In the genomic region with DNA sequence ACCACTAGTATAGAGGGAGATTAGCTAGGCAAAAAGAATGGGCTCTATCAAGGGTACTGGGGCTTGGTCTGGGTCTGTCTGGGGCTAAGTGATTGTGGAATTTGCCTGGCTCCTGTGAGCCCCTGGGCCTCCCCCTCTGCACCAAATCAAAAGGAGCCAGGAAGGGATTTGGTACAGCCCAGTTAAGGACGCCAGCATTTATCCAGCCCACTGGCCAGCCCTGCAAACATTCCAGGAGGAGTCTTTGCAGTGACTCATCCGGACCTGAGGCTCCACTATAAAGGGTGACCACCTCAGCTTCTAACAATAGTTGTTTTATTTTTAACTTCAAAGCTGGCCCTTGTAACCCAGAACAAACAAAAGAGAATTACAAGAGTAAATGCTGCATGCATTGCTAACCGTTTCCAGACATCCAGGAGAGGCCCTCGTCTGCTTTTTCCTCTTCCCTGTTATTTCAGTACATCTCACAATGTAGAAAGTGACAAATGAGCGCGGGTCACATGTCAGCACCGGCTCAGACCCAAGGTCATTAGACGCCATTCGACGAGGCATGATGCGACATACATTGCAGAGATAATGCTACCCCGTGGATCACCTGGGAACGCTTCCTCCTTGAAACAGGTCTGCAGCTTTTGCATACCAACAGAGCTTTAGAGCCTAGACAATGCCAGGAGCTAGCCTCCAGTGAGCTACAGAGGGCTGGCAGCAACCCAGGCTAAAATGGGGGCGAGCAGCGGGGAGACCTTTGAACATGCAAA, we compare ENCODE assay signal across 8 mouse cellular contexts.
DNase-seq lines count a peak whose midpoint lies in the region; ATAC-seq and TF ChIP-seq lines count a peak whose summit lies in the region.

No protein-coding gene starts in this region.

- peaks cover 2% of the 10 kb centered on the region for H3K36me3 ChIP-seq in heart, adult 2 months (ENCODE audit: control insufficient read depth, insufficient read depth, low read length)
- H3K36me3 ChIP-seq in intestine, embryonic 16.5 days (ENCODE audit: control insufficient read depth, insufficient read depth, low read length) = no peaks in the 10 kb centered on the region
- no peaks in the 10 kb centered on the region for H3K36me3 ChIP-seq in midbrain, embryonic 11.5 days (ENCODE audit: control insufficient read depth, insufficient read depth, low read length)

- intact Hi-C loops in heart, adult 2 months (cut with DNase I) = loop anchor here (5.0 kb wide), 1 partner anchor 142 kb away; no protein-coding TSS in a partner anchor

- H3K9me3 ChIP-seq in intestine, embryonic 16.5 days (ENCODE audit: control insufficient read depth, low read length) = no peaks in the 10 kb centered on the region
- H3K9me3 ChIP-seq in midbrain, embryonic 11.5 days (ENCODE audit: control insufficient read depth, low read length) = no peaks in the 10 kb centered on the region

- 26% methylated on average over 15 of the region's 15 CpGs for WGBS in heart, adult 2 months
- WGBS in intestine, embryonic 16.5 days = 41% methylated on average over 15 of the region's 15 CpGs
- WGBS in midbrain, embryonic 11.5 days = 47% methylated on average over 15 of the region's 15 CpGs

- ATAC-seq in intestine, embryonic 16.5 days = peak; percentile 46; the same call in 1 of the 2 replicates
- ATAC-seq in midbrain, embryonic 11.5 days (ENCODE audit: low FRiP score) = no peak

- H3K9ac ChIP-seq in heart, adult 2 months (ENCODE audit: low read depth, low read length) = no peak overlapping the region
- H3K9ac ChIP-seq in intestine, embryonic 16.5 days (ENCODE audit: low read depth, low read length) = no peak overlapping the region
- H3K9ac ChIP-seq in midbrain, embryonic 11.5 days (ENCODE audit: low read length) = no peak overlapping the region

- no peak for TF ChIP-seq CTCF in heart, adult 2 months (IDR thresholded peaks at IDR 0.05)

- no peak overlapping the region for H3K4me2 ChIP-seq in intestine, embryonic 16.5 days (ENCODE audit: low read depth, low read length)
- no peak overlapping the region for H3K4me2 ChIP-seq in midbrain, embryonic 11.5 days

- peak overlapping the region; percentile 81 for H3K27ac ChIP-seq in heart, adult 2 months
- no peak overlapping the region for H3K27ac ChIP-seq in intestine, embryonic 16.5 days (ENCODE audit: low read length)
- H3K27ac ChIP-seq in midbrain, embryonic 11.5 days (ENCODE audit: low read depth, low read length) = no peak overlapping the region

- no peaks in the 10 kb centered on the region; the same call in 1 of the 2 replicates for H3K79me2 ChIP-seq in heart, adult 2 months (replicated peaks; ENCODE audit: control insufficient read depth, insufficient read depth, low read length)

- H3K4me1 ChIP-seq in heart, adult 2 months (ENCODE audit: control insufficient read depth, insufficient read depth, low read length) = peaks cover 7% of the 10 kb centered on the region
- H3K4me1 ChIP-seq in intestine, embryonic 16.5 days (ENCODE audit: control insufficient read depth, insufficient read depth, low read length) = no peaks in the 10 kb centered on the region
- no peaks in the 10 kb centered on the region for H3K4me1 ChIP-seq in midbrain, embryonic 11.5 days (ENCODE audit: control insufficient read depth, insufficient read depth, low read length)

- no peaks in the 10 kb centered on the region for H3K27me3 ChIP-seq in heart, adult 2 months (ENCODE audit: control insufficient read depth, insufficient read depth, low read length)
- H3K27me3 ChIP-seq in intestine, embryonic 16.5 days (replicated peaks; ENCODE audit: control insufficient read depth, insufficient read depth, low read length) = no peaks in the 10 kb centered on the region
- no peaks in the 10 kb centered on the region for H3K27me3 ChIP-seq in midbrain, embryonic 11.5 days (ENCODE audit: control insufficient read depth, insufficient read depth, low read length)

- peak overlapping the region; percentile 5; the same call in 1 of the 2 replicates for H3K4me3 ChIP-seq in heart, adult 2 months
- no peak overlapping the region for H3K4me3 ChIP-seq in intestine, embryonic 16.5 days (ENCODE audit: low read length)
- no peak overlapping the region for H3K4me3 ChIP-seq in midbrain, embryonic 11.5 days (ENCODE audit: low read depth, low read length)

- TF ChIP-seq EP300 in heart, adult 2 months (IDR thresholded peaks at IDR 0.05; ENCODE audit: insufficient read depth, low read depth, low read length) = 0 out of 2 replicates have a peak, but pooled peaks have one; percentile 12

- DNase-seq in kidney, postnatal 14 days = peak; percentile 47
- no peak for DNase-seq in kidney, postnatal 4 days
- DNase-seq in adrenal gland, postnatal 36 days = peak; percentile 62 to 63
- DNase-seq in heart, adult 2 months = peak in 1 of 2 experiments; percentile 62
- DNase-seq in left cerebral cortex, adult 9 months (ENCODE audit: low spot score in 2 of 2) = no peak
- no peak for DNase-seq in right cerebral cortex, adult 18-20 months
- no peak for DNase-seq in midbrain, embryonic 11.5 days (ENCODE audit: low spot score, missing footprints)

- no peak for TF ChIP-seq POLR2A in heart, adult 2 months (IDR thresholded peaks at IDR 0.05; ENCODE audit: insufficient read depth, low read depth, low read length)

Comparison
In these comparisons a context has a peak if more than half of its experiments do, and no peak if none do; other contexts are left out.
1. DNase-seq: peak in kidney, postnatal 14 days (single experiment) and adrenal gland, postnatal 36 days (2 of 2); none in kidney, postnatal 4 days (0 of 2), left cerebral cortex, adult 9 months (0 of 2), right cerebral cortex, adult 18-20 months (single experiment) and midbrain, embryonic 11.5 days (single experiment).